Mouse (Mus musculus): ENCODE measurements at regions not wholly inside any gene's neighbourhood (a gene's known extent, or its start where the extent isn't known, plus 50 kb on each side); places are given as distances from the start of the nearest gene placed in this dataset.

DNA sequence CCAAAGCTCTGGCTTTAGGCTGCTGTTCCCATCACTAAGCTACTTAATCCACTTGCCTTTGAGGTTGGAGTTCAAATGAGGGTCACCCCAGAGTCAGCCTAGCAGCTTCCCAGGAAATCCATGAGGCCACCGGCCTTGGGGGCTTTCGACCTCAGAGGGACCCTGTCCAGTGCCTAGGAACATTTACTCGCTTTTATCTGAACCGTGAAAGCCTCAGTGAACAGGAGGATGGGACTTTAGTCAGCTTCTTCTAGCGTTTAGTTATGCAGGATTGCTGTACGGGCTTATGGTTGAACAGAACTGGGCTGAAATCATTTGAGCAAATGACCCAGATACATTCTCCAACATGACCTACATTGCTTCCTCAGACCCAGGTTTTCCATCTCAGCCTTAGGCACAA is 174.9 kb downstream of the Parm1 start:
- DNase-seq, result no peak

DNA sequence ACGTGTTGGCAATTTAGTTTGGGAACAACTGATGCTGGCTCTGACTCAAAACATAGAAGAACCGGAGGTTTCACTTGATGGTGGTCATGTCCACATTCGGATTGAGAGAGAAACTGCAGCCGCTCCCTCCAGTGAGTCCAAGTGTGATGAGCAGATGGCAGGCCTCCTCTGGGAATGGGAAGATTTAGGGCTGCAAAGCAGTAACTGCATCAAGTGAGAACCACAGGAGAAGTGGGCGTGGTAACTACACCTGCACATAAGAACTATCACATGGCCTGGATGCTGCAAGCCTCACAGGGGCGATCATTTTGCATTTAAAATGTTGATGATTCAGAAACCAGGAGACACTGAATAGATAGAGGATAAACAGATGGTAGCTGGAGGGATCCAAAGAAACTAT is 161.3 kb downstream of the Parm1 start:
- no peak for DNase-seq
